Mouse (Mus musculus) hindbrain, embryonic 14.5 days (tissue): ENCODE measurements around the gene Adgrd1. TPM values are rescaled to one million over a fixed set of nuclear protein-coding genes. Genes with fewer than 3 reads are reported as not detected.

ENCODE experiments used
- ATAC-seq: fragments of 200-750 bp; cut with Nextera tagmentation; 2 replicates; pipeline ENCODE4 v1.8.0; 2017; ENCODE audit warnings: moderate number of reproducible peaks, mild to moderate bottlenecking, moderate TSS enrichment, moderate library complexity; ENCODE audit not compliant: low FRiP score
- DNase-seq: peaks from one replicate; pipeline ENCODE4 v3.0.0-alpha.2; 2015; ENCODE audit warnings: low spot score
- H3K27ac ChIP-seq: fragments of 300-500 bp; sonication (generic); 2 replicates; pipeline ENCODE4 v1.5.1; 2014; ENCODE audit warnings: mild to moderate bottlenecking, moderate library complexity
- H3K27me3 ChIP-seq: fragments of 300-500 bp; sonication (generic); 2 replicates; pipeline ENCODE4 v1.6.1; 2014; ENCODE audit warnings: mild to moderate bottlenecking, low read length, mixed read lengths; ENCODE audit not compliant: control insufficient read depth, insufficient read depth
- H3K36me3 ChIP-seq: fragments of 300-500 bp; sonication (generic); replicated peaks from 2 replicates; pipeline ENCODE4 v1.6.1; 2014; ENCODE audit not compliant: control insufficient read depth, insufficient read depth
- H3K4me1 ChIP-seq: fragments of 300-500 bp; sonication (generic); replicated peaks from 2 replicates; pipeline ENCODE4 v1.6.1; 2014; ENCODE audit warnings: antibody characterized with exemption, low read length, mixed read lengths; ENCODE audit not compliant: control insufficient read depth, insufficient read depth
- H3K4me2 ChIP-seq: fragments of 300-500 bp; sonication (generic); replicated peaks from 2 replicates; pipeline ENCODE4 v1.6.1; 2014; ENCODE audit warnings: mild to moderate bottlenecking, moderate library complexity
- H3K4me3 ChIP-seq: fragments of 300-500 bp; sonication (generic); replicated peaks from 2 replicates; pipeline ENCODE4 v1.5.1; 2014; ENCODE audit warnings: mild to moderate bottlenecking, low read length
- H3K9ac ChIP-seq: fragments of 300-500 bp; sonication (generic); 2 replicates; pipeline ENCODE4 v1.6.1; 2014
- H3K9me3 ChIP-seq: fragments of 300-500 bp; sonication (generic); 2 replicates; pipeline ENCODE4 v1.6.1; 2016; ENCODE audit warnings: low read length; ENCODE audit not compliant: control insufficient read depth
- WGBS: fragments of 180-500 bp; shearing (Covaris S2); extraction: QIAGEN DNeasy Blood & Tissue Kit; methylation state at CpG from one replicate; pipeline ENCODE4 v1.1.7; 2014; 5-methylcytosine and 5-hydroxymethylcytosine counted together
- polyA plus RNA-seq: library from polyadenylated mRNA; unstranded; fragments of >200 nt; fragmentation: Nextera tagmentation; extraction: Ambion mirVana; gene quantifications from 2 replicates; pipeline ENCODE4 v1.2.1, GENCODE M21; 2014

Gene Adgrd1
- polyA plus RNA-seq, 1 experiment from 2014 or later: 0.12 TPM

- DNase-seq (no peak), ATAC-seq (no peak)
- Histone ChIP-seq H3K4me1 (0 out of 2 replicates have a peak, but pooled peaks cover 8% of the 10 kb centered on the region), H3K9me3 (no peaks in the 10 kb centered on the region), H3K27ac (no peak overlapping the region), H3K9ac (no peak overlapping the region), H3K4me3 (no peak overlapping the region), H3K27me3 (no peaks in the 10 kb centered on the region), H3K4me2 (no peak overlapping the region), H3K36me3 (no peaks in the 10 kb centered on the region)
- WGBS: 39% methylated on average over 9 of the region's 9 CpGs
Observed at GRCm38 (mm10) chr5:129196971-129197519, 100.5 kb downstream of the Adgrd1 start.

GRCm38 (mm10) chr5:129200132-129200531 lies 103.6 kb downstream of the Adgrd1 start:
- 78% methylated on average over 3 of the region's 3 CpGs for WGBS
- DNase-seq: no peak
- no peaks in the 10 kb centered on the region for H3K9me3 ChIP-seq
- H3K27ac ChIP-seq: no peak overlapping the region
- no peaks in the 10 kb centered on the region for H3K36me3 ChIP-seq
- H3K27me3 ChIP-seq: no peaks in the 10 kb centered on the region
- H3K4me1 ChIP-seq: 0 out of 2 replicates have a peak, but pooled peaks cover 8% of the 10 kb centered on the region
- no peak overlapping the region for H3K4me3 ChIP-seq
- H3K4me2 ChIP-seq: no peak overlapping the region
- ATAC-seq: no peak
- H3K9ac ChIP-seq: no peak overlapping the region

DNA sequence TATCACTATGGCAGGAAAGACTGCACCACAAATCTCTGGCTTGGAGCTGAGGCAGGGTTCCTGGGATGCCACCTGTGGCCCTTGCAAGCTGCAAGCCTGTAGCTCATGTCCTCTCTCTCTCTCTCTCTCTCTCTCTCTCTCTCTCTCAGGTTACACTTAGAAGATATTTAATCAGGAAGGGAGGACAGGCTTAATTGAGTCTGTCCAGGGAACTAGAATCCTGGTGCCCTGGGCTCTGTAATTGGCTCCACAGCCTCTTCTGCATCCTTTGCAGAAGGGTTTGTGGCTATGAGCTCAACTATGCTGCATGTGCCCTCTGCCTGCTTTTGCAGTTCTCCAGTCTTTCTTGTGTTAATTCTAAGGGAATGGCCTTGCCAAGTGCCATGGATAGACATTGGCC lies 111.7 kb downstream of the Adgrd1 start:
- ATAC-seq: no peak

DNA sequence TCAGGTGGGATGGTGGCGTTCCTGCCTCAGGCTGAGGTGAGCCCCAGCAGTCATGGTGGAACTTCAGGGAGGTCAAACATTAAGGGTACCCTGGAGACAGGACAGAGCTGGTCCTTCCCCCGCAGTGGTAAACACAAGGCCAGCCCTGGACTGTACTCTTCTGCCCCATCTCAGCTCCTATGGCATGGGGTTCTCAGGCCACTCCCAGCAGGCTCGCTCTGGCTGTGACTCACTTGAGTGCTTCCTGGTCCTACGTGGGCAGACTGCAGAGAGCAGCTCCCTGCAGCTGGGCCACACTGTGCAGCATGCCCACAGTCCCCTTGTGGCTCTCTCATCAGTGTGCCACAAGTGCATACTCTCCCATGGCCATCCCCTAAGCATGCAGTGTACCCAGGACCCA lies 112.3 kb downstream of the Adgrd1 start:
- no peak overlapping the region for H3K9ac ChIP-seq
- no peak overlapping the region for H3K27ac ChIP-seq
- H3K27me3 ChIP-seq: 0 out of 2 replicates have a peak, but pooled peaks cover 4% of the 10 kb centered on the region
- H3K4me2 ChIP-seq: no peak overlapping the region
- H3K9me3 ChIP-seq: no peaks in the 10 kb centered on the region
- 74% methylated on average over 4 of the region's 4 CpGs for WGBS
- H3K4me1 ChIP-seq: peaks cover 13% of the 10 kb centered on the region
- ATAC-seq: no peak
- no peak for DNase-seq
- H3K4me3 ChIP-seq: no peak overlapping the region
- H3K36me3 ChIP-seq: no peaks in the 10 kb centered on the region

More for the DNA sequence above, 111.7 kb downstream of the Adgrd1 start:
- Histone ChIP-seq H3K27me3 (0 out of 2 replicates have a peak, but pooled peaks cover 4% of the 10 kb centered on the region), H3K9ac (no peak overlapping the region), H3K9me3 (no peaks in the 10 kb centered on the region), H3K36me3 (no peaks in the 10 kb centered on the region), H3K27ac (no peak overlapping the region), H3K4me2 (no peak overlapping the region), H3K4me3 (no peak overlapping the region), H3K4me1 (peaks cover 13% of the 10 kb centered on the region)
- DNase-seq: no peak

GRCm38 (mm10) chr5:129211385-129212031 lies 115.0 kb downstream of the Adgrd1 start:
- Histone ChIP-seq H3K4me2 (no peak overlapping the region), H3K36me3 (no peaks in the 10 kb centered on the region), H3K4me1 (peaks cover 13% of the 10 kb centered on the region), H3K27me3 (0 out of 2 replicates have a peak, but pooled peaks cover 4% of the 10 kb centered on the region), H3K4me3 (no peak overlapping the region), H3K9me3 (no peaks in the 10 kb centered on the region), H3K27ac (0 out of 2 replicates have a peak overlapping the region, but pooled peaks have one; percentile 20), H3K9ac (peak overlapping the region; percentile 8; the same call in 1 of the 2 replicates)
- ATAC-seq (0 out of 2 replicates have a peak, but pooled peaks have one; percentile 24), DNase-seq (no peak)
- WGBS: 36% methylated on average over 14 of the region's 14 CpGs

DNA sequence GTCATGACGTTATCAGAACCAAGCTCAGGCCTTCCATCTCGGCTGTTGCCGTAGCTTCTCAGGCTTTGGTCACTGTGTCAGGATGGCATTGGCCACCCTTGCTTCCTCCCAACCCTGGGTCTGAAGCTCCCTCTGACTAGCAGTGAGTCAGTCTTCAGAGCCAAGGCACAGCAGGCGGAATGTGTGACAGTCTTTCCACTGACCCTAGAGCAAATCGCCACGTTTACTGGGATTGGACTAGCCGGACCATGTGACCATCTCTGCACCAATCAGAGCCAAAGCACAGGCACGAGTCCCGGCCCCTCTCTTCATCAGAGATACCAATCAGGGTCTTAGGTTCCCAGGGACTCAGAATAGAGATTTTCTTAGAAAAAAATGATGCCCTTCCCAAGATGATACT lies 117.5 kb downstream of the Adgrd1 start:
- H3K4me3 ChIP-seq: no peak overlapping the region

DNA sequence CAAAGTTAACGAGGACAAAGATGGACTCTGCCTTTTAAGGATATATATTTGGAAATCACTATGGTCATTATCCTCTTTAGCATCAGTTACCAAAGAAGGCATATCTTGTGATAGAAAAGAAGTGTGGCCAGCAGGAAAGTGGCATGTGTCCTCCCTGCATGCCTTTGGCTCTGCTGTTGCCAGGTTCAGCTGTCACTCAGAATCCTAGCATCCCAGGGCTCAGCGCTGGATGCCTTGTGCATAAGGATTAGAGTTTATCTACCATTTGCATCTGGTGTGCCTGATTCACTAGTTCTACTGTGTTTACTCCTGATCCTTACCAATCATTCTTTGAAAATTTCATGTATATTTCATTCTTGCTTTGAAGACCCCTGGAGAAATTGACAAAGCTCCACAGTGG lies 119.5 kb downstream of the Adgrd1 start:
- WGBS: 81% methylated on average over 2 of the region's 2 CpGs
- Histone ChIP-seq H3K27me3 (no peaks in the 10 kb centered on the region), H3K9me3 (no peaks in the 10 kb centered on the region), H3K4me3 (no peak overlapping the region), H3K36me3 (no peaks in the 10 kb centered on the region), H3K9ac (no peak overlapping the region), H3K4me1 (peaks cover 29% of the 10 kb centered on the region), H3K4me2 (no peak overlapping the region), H3K27ac (no peak overlapping the region)
- ATAC-seq (no peak), DNase-seq (no peak)

More for the DNA sequence above, 117.5 kb downstream of the Adgrd1 start:
- no peak overlapping the region for H3K4me2 ChIP-seq
- no peak for DNase-seq
- H3K27ac ChIP-seq: no peak overlapping the region
- H3K4me1 ChIP-seq: peaks cover 29% of the 10 kb centered on the region
- 52% methylated on average over 9 of the region's 9 CpGs for WGBS
- no peak overlapping the region for H3K9ac ChIP-seq
- 0 out of 2 replicates have a peak, but pooled peaks cover 4% of the 10 kb centered on the region for H3K27me3 ChIP-seq
- no peaks in the 10 kb centered on the region for H3K36me3 ChIP-seq
- no peaks in the 10 kb centered on the region for H3K9me3 ChIP-seq
- peak; percentile 44; the same call in 1 of the 2 replicates for ATAC-seq

DNA sequence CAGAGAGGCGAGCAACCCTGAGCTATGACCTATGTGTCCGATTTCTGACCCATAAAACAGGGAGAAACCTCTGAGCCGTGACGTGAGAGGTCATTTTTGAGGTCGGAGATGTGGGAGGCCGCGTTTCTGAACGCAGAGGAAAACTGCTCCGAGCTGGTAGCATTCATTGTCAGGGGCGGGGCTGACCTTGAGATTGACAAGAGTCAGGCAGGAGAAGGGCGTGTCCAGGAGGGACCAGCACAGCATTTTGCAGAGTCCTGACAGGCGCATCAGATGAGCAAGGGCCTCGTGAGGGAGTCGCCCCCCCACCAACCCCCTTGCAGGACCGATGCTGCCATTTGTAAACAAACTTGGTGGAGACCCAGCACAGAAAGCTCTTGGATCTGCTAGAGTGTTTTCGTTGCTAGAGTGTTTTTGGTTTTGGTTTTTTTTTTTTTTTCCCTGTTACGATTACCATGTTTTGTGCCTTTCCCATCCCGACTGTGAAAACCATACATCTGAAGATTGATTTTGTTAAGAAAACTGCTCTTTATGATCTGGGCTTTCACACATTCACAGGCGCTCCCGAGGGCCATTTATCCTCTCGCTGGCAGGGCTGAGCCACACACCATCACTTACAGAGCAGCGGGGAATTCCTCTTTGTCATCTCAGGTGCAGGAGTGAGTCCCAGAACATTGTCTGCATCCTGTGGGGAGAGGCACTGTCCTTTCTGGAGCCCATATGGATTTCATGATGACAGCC lies 121.1 kb downstream of the Adgrd1 start:
- 8% methylated on average over 22 of the region's 22 CpGs for WGBS
- DNase-seq: no peak
- peak overlapping the region; percentile 25 for H3K4me2 ChIP-seq

DNA sequence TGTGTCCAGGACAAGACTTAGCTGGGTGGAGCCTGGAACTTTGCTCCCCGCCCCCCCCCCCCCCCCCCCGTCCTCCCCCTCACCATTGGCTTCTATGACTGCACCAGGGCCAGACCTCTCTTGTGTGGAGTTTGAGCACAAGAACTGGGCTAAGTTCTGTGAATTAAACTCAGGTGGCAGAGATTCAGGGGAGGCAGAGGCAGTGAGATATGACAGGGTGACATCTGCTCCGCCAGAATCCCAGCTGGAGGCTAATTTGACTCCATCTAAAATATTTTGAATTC lies 121.6 kb downstream of the Adgrd1 start:
- Histone ChIP-seq H3K9me3 (no peaks in the 10 kb centered on the region), H3K4me1 (peaks cover 16% of the 10 kb centered on the region), H3K9ac (peak overlapping the region; percentile 6; the same call in 1 of the 2 replicates), H3K36me3 (no peaks in the 10 kb centered on the region), H3K4me3 (no peak overlapping the region), H3K4me2 (peak overlapping the region; percentile 25; the same call in 1 of the 2 replicates), H3K27me3 (no peaks in the 10 kb centered on the region), H3K27ac (peak overlapping the region; percentile 69)
- ATAC-seq: no peak
- WGBS: 7% methylated on average over 2 of the region's 3 CpGs
- no peak for DNase-seq

More for the DNA sequence above, 121.1 kb downstream of the Adgrd1 start:
- Histone ChIP-seq H3K27me3 (no peaks in the 10 kb centered on the region), H3K9ac (no peak overlapping the region), H3K36me3 (no peaks in the 10 kb centered on the region), H3K27ac (peak overlapping the region; percentile 69; the same call in 1 of the 2 replicates), H3K9me3 (no peaks in the 10 kb centered on the region), H3K4me3 (no peak overlapping the region), H3K4me1 (peaks cover 18% of the 10 kb centered on the region)
- ATAC-seq: no peak
